Mouse (Mus musculus) lung, embryonic 14.5 days (tissue): ENCODE measurements around the gene Fam20b. TPM values are rescaled to one million over a fixed set of nuclear protein-coding genes. Genes with fewer than 3 reads are reported as not detected.
A peak's percentile ranks its signal among the peaks of the same experiment; 100 is the strongest.

ENCODE experiments used
- ATAC-seq: fragments of 200-750 bp; cut with Nextera tagmentation; 2 replicates; pipeline ENCODE4 v1.8.0; 2017; ENCODE audit warnings: mild to moderate bottlenecking, moderate TSS enrichment, moderate library complexity; ENCODE audit not compliant: insufficient read depth
- DNase-seq: peaks from one replicate; pipeline ENCODE4 v3.0.0-alpha.2; 2015
- H3K27ac ChIP-seq: fragments of 300-500 bp; sonication (generic); 2 replicates; pipeline ENCODE4 v1.5.1; 2014; ENCODE audit warnings: low read depth, mild to moderate bottlenecking, moderate library complexity
- H3K27me3 ChIP-seq: fragments of 300-500 bp; sonication (generic); 2 replicates; pipeline ENCODE4 v1.6.1; 2014; ENCODE audit warnings: low read length, control low read depth; ENCODE audit not compliant: insufficient read depth
- H3K36me3 ChIP-seq: fragments of 300-500 bp; sonication (generic); 2 replicates; pipeline ENCODE4 v1.6.1; 2014; ENCODE audit warnings: control low read depth; ENCODE audit not compliant: insufficient read depth
- H3K4me1 ChIP-seq: fragments of 300-500 bp; sonication (generic); 2 replicates; pipeline ENCODE4 v1.6.1; 2014; ENCODE audit warnings: antibody characterized with exemption, control low read depth; ENCODE audit not compliant: insufficient read depth
- H3K4me2 ChIP-seq: fragments of 300-500 bp; sonication (generic); 2 replicates; pipeline ENCODE4 v1.6.1; 2014; ENCODE audit warnings: mild to moderate bottlenecking
- H3K4me3 ChIP-seq: fragments of 300-500 bp; sonication (generic); 2 replicates; pipeline ENCODE4 v1.5.1; 2014; ENCODE audit warnings: low read depth, low read length
- H3K9ac ChIP-seq: fragments of 300-500 bp; sonication (generic); 2 replicates; pipeline ENCODE4 v1.6.1; 2014
- H3K9me3 ChIP-seq: fragments of 300-500 bp; sonication (generic); 2 replicates; pipeline ENCODE4 v1.6.1; 2016; ENCODE audit warnings: low read depth, low read length, control low read depth
- CTCF ChIP-seq: IDR thresholded peaks from 2 replicates; pipeline ENCODE4 v1.5.1; 2016; ENCODE audit warnings: antibody characterized with exemption, low read depth
- WGBS: fragments of 180-500 bp; shearing (Covaris S2); extraction: QIAGEN DNeasy Blood & Tissue Kit; methylation state at CpG from one replicate; pipeline ENCODE4 v1.1.7; 2014; 5-methylcytosine and 5-hydroxymethylcytosine counted together
- polyA plus RNA-seq: library from polyadenylated mRNA; unstranded; fragments of >200 nt; fragmentation: Nextera tagmentation; extraction: Ambion mirVana; gene quantifications from 2 replicates; pipeline ENCODE4 v1.2.1, GENCODE M21; 2014

Fam20b gene
- polyA plus RNA-seq, 1 experiment from 2014 or later: 31.1 TPM

GRCm38 (mm10) chr1:156722089-156722488 lies 3.2 kb upstream of the Fam20b start:
- no peaks in the 10 kb centered on the region for H3K27me3 ChIP-seq
- no peak overlapping the region for H3K4me3 ChIP-seq
- no peak overlapping the region for H3K27ac ChIP-seq
- no peak overlapping the region for H3K9ac ChIP-seq
- TF ChIP-seq CTCF: no peak
- H3K36me3 ChIP-seq: no peaks in the 10 kb centered on the region
- H3K4me1 ChIP-seq: 0 out of 2 replicates have a peak, but pooled peaks cover 3% of the 10 kb centered on the region
- DNase-seq (no peak), ATAC-seq (no peak)
- WGBS: 40% methylated on average over 6 of the region's 6 CpGs
- no peak overlapping the region for H3K4me2 ChIP-seq
- no peaks in the 10 kb centered on the region for H3K9me3 ChIP-seq

GRCm38 (mm10) chr1:156720046-156720445 lies 1.2 kb upstream of the Fam20b start:
- WGBS: 59% methylated on average over 4 of the region's 4 CpGs
- Histone ChIP-seq H3K9ac (no peak overlapping the region), H3K27ac (no peak overlapping the region), H3K27me3 (no peaks in the 10 kb centered on the region), H3K4me3 (peak overlapping the region; percentile 91; the same call in 1 of the 2 replicates), H3K36me3 (0 out of 2 replicates have a peak, but pooled peaks cover 6% of the 10 kb centered on the region), H3K4me2 (peak overlapping the region; percentile 81; the same call in 1 of the 2 replicates), H3K4me1 (0 out of 2 replicates have a peak, but pooled peaks cover 7% of the 10 kb centered on the region), H3K9me3 (no peaks in the 10 kb centered on the region)
- TF ChIP-seq CTCF: no peak
- ATAC-seq: no peak
- no peak for DNase-seq

- Histone ChIP-seq H3K9ac (peak overlapping the region; percentile 80), H3K4me3 (peak overlapping the region; percentile 91), H3K36me3 (0 out of 2 replicates have a peak, but pooled peaks cover 6% of the 10 kb centered on the region), H3K4me1 (0 out of 2 replicates have a peak, but pooled peaks cover 7% of the 10 kb centered on the region), H3K4me2 (peak overlapping the region; percentile 81), H3K27ac (peak overlapping the region; percentile 86), H3K9me3 (no peaks in the 10 kb centered on the region), H3K27me3 (no peaks in the 10 kb centered on the region)
- peak; percentile 65 for DNase-seq
- no peak; the same call in 1 of the 2 replicates for TF ChIP-seq CTCF
- peak; percentile 82 for ATAC-seq
- under 1% methylated on average over 53 of the region's 73 CpGs for WGBS
These were observed 468 bp downstream of the Fam20b start for GRCm38 (mm10) chr1:156718286-156718949.

GRCm38 (mm10) chr1:156717751-156718285 lies 1.1 kb downstream of the Fam20b start:
- H3K9me3 ChIP-seq: no peaks in the 10 kb centered on the region
- peak overlapping the region; percentile 86 for H3K27ac ChIP-seq
- peak overlapping the region; percentile 81 for H3K4me2 ChIP-seq
- WGBS: 12% methylated on average over 13 of the region's 13 CpGs
- ATAC-seq (no peak), DNase-seq (peak; percentile 76)
- peak overlapping the region; percentile 91 for H3K4me3 ChIP-seq
- H3K4me1 ChIP-seq: 0 out of 2 replicates have a peak, but pooled peaks cover 7% of the 10 kb centered on the region
- H3K9ac ChIP-seq: peak overlapping the region; percentile 80
- no peak for TF ChIP-seq CTCF
- no peaks in the 10 kb centered on the region for H3K27me3 ChIP-seq
- H3K36me3 ChIP-seq: 0 out of 2 replicates have a peak, but pooled peaks cover 6% of the 10 kb centered on the region

GRCm38 (mm10) chr1:156716681-156717080 lies 2.2 kb downstream of the Fam20b start:
- no peak for TF ChIP-seq CTCF
- no peak for ATAC-seq
- Histone ChIP-seq H3K27me3 (no peaks in the 10 kb centered on the region), H3K9me3 (no peaks in the 10 kb centered on the region), H3K4me2 (no peak overlapping the region), H3K4me3 (no peak overlapping the region), H3K9ac (no peak overlapping the region), H3K36me3 (0 out of 2 replicates have a peak, but pooled peaks cover 6% of the 10 kb centered on the region), H3K4me1 (0 out of 2 replicates have a peak, but pooled peaks cover 7% of the 10 kb centered on the region), H3K27ac (no peak overlapping the region)
- DNase-seq: peak; percentile 16
- 58% methylated on average over 6 of the region's 6 CpGs for WGBS

GRCm38 (mm10) chr1:156710472-156711098 lies 8.3 kb downstream of the Fam20b start:
- WGBS: 38% methylated on average over 10 of the region's 10 CpGs

GRCm38 (mm10) chr1:156708672-156709071 lies 10.2 kb downstream of the Fam20b start:
- H3K9ac ChIP-seq: no peak overlapping the region
- DNase-seq: no peak
- 87% methylated on average over 3 of the region's 3 CpGs for WGBS
- H3K9me3 ChIP-seq: no peaks in the 10 kb centered on the region
- no peak overlapping the region for H3K4me3 ChIP-seq
- ATAC-seq: no peak
- no peak overlapping the region for H3K27ac ChIP-seq
- no peaks in the 10 kb centered on the region for H3K4me1 ChIP-seq
- H3K36me3 ChIP-seq: peaks cover 15% of the 10 kb centered on the region; the same call in 1 of the 2 replicates
- no peak for TF ChIP-seq CTCF
- H3K4me2 ChIP-seq: no peak overlapping the region
- no peaks in the 10 kb centered on the region for H3K27me3 ChIP-seq

More at GRCm38 (mm10) chr1:156710472-156711098, 8.3 kb downstream of the Fam20b start:
- Histone ChIP-seq H3K4me2 (no peak overlapping the region), H3K36me3 (0 out of 2 replicates have a peak, but pooled peaks cover 4% of the 10 kb centered on the region), H3K9ac (0 out of 2 replicates have a peak overlapping the region, but pooled peaks have one; percentile 3), H3K27me3 (no peaks in the 10 kb centered on the region), H3K4me3 (no peak overlapping the region), H3K4me1 (no peaks in the 10 kb centered on the region), H3K27ac (no peak overlapping the region), H3K9me3 (no peaks in the 10 kb centered on the region)
- no peak for TF ChIP-seq CTCF
- DNase-seq (peak; percentile 23), ATAC-seq (no peak)
